Mouse (Mus musculus) mature B cell (primary cell): ENCODE data around the gene Klf12.

Experiments used
- in situ Hi-C: fragments of 300-500 bp; cut with MboI; formaldehyde crosslinking; loops from 2 replicates; pipeline ENCODE4 v1.14.3; 2019

The Klf12 gene

GRCm38 (mm10) chr14:100140370-100140769, 144.1 kb downstream of the Klf12 start:
- in situ Hi-C loops = no loop called here

GRCm38 (mm10) chr14:100134304-100134703, 150.2 kb downstream of the Klf12 start:
- in situ Hi-C loops = no loop called here

GRCm38 (mm10) chr14:100132479-100132878, 152.0 kb downstream of the Klf12 start:
- in situ Hi-C loops = no loop called here

GRCm38 (mm10) chr14:100126126-100126525, 158.4 kb downstream of the Klf12 start:
- in situ Hi-C loops = no loop called here

DNA sequence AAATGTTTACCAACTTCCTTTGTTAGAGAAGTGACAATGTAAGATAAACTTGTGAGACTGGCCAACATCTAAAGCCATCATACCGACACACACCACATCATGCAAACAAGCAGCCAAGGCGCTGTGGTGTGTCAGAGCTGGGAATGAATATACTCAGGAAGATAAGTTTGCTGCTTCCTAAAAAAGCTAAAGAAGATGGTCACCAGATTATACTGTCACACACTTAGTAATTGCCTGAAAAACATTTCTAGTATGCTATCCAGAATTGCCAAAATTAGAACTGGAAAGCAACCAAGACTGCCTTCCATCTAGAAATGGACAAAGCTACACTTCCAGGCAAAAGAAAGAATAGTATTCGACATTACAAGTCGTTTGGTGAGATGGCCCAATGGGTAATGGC, 163.4 kb downstream of the Klf12 start:
- in situ Hi-C loops = no loop called here

GRCm38 (mm10) chr14:100119866-100120265, 164.6 kb downstream of the Klf12 start:
- in situ Hi-C loops = no loop called here

DNA sequence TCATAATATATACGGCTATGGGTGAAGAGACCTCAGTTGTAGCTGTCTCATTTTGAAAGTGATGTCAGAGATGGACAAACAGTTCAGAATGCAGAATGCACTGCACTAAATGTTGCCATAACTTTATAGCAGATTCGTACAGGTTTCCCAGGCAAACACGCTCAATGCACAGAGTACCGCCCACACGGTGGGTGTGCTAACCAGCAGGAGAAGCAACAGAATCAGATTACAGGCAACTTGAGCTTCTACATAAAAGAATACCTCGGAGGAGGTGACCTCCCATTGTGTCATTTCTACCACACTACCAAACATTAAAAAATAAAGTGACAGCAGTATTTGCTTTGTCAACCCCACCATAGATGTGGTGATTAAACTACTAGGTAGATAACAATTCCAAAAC, 171.1 kb downstream of the Klf12 start:
- in situ Hi-C loops = no loop called here

GRCm38 (mm10) chr14:100111735-100112134, 172.7 kb downstream of the Klf12 start:
- in situ Hi-C loops = no loop called here

- in situ Hi-C loops = no loop called here
Observed at GRCm38 (mm10) chr14:100109563-100109962, 174.9 kb downstream of the Klf12 start.

DNA sequence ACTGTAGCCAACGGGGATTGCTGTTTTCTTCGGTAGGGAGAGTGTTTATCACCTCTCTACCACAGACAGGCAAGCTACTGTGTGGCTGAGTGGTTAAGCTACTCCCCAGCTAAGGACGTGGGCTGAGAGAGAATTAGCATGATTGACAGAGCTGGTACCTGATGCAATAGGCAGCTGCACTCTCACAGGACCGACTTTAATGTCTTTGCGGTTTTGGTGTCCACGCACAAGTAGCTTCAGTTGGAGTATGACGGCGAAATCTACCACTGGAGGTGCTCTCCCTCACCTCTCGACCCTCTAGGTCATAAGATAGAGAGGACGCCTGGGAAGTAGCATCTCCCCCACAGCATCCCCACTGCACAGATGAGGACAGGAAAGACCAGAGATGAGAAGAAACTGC, 178.9 kb downstream of the Klf12 start:
- in situ Hi-C loops = no loop called here

GRCm38 (mm10) chr14:100104818-100105217, 179.7 kb downstream of the Klf12 start:
- in situ Hi-C loops = no loop called here

GRCm38 (mm10) chr14:100103818-100104217, 180.7 kb downstream of the Klf12 start:
- in situ Hi-C loops = no loop called here

DNA sequence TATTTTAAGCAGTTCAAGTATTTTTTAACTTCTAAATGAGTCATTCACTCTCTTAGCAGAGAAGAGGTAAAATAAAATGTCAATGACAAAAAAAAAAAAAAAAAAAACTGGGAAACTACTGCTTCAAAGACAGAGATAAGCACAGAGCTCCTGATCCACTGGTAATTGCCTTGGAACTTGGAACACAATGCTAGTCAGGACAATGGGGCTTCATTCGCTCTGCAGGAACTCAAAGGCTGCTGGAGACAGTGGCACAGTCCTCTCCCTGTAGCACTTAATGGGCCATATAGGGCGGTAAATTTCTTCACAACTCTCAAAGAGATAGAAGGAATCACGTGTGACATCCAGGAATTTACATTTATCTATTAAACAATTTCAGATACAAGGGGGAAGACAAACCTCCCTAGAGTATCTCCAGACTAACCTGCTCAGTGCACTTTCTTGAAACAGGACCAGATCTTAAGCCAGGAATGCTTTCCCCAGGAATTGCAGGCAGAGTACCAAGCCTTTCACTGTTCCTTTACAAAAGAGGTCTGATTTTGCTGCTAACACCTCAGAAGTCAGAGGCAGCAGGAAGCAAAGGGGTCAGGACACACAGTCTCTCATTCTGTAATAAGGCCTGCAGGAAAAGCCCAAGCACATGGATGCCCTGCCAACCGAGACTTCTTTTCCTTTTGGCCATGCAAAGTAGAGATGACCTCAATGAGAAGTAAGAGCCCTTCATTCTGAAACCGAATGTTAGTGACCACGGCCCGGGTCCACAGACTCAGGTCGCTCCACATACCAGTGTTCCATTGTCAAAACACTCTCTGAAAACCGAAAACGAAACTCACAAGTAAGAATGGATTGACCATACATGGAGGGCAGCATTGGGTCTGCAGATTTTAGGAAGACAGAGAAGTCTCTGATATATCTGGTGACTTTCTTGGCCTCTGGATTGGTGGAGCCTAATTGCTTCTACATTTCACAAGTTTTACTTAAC, 187.0 kb downstream of the Klf12 start:
- in situ Hi-C loops = no loop called here

DNA sequence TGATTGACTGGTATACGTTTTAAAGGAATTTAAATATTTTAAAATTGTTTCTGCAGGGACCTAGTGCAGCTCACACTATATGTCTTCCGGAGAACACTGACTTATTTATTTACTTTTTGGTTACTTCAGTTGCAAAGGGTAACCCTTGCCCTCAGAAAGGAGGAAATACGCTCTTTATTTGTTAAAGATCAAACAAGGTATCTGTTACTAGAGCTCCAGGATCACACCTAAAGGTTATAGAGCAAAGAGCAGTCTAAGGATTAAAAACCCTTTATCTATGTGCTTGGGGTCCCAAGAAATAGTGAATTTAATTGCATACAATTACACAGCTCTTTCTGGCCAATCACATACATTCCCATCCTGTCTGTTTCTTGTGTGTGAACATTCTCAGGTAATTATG, 188.7 kb downstream of the Klf12 start:
- in situ Hi-C loops = no loop called here

- in situ Hi-C loops = no loop called here
Observed at GRCm38 (mm10) chr14:100090517-100090916, 194.0 kb downstream of the Klf12 start.

DNA sequence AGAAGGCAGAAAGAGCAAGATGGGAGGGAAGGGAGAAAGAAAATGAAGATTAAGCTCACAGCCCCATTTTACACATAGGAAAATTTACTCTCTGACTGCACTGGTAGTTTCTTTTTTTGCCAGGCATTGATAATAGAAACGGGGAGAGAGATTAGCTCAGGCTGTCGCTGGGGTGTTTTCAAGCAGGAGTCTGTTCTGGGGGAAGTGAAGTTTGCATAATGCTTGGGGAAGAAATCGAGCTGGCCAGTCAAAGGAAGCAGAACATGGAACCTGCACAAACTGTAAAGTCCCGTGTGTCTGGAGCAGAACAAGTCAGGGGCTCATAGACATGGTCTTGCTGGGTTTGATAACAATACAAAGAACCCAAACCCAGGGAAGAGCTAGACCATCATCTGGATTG, 204.9 kb downstream of the Klf12 start:
- in situ Hi-C loops = no loop called here

GRCm38 (mm10) chr14:100072431-100073195, 211.9 kb downstream of the Klf12 start:
- in situ Hi-C loops = no loop called here

DNA sequence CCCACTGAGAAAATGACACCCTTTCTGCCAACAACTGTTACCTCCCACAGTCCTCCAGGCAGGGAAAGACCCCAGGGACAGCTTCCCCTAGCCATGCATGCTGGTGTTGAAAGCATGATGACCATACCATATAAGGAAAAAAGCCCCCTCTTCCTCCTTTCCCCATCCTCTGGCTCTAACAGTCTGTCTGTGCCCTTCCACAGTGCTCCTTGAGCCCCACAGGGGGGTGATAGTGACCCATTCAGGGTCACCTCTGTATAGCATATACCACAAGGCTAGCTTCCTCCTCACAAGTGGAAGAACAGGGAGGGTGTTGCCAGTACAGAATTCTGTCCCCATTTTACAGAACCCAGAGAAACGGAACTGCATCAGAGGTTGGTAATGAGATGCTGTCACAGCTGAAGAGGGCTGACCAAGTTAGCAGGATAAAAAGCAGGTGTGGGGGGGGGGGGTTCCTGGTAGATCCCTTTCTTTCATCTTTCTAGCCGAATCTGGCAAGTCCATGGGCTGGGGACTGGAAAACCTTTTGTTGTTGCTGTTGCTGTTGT, 214.9 kb downstream of the Klf12 start:
- in situ Hi-C loops = no loop called here

DNA sequence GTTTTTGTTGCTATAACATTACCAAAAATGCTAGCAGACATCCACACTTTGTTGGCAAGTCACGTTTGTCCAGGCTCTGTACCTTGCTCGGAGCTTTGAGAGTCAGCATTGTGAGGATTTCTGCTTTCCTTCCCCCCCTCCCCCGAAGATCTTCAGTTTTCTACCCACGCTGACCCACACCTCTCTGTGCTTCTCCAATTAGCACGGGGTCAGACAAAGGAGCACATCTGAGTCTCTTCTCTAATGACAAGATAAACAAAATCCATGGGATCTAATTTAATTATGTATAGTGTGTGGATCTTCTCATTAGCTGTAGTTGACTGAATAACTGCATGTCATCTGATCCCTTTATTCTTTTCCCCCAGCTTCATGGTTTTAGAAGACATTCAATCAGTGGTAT, 215.8 kb downstream of the Klf12 start:
- in situ Hi-C loops = no loop called here

DNA sequence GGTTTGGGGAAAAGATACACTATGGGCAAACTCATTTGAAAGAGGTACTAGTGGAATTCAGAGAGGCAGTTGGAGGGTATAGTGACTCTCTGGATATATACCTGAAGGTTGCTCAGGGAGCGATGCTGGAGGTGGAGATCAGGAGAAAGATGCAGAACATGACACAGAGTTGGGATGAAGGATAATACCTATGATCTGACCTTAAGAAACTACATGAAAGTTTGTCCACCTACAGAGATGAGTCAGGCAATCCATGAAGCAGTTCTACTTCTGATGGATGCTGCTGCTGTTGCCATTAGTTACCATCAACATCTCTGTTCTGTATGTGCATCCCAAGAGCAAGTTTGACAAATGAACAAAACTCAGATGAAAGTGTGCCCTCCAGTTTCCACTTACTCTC, 222.0 kb downstream of the Klf12 start:
- in situ Hi-C loops = no loop called here

GRCm38 (mm10) chr14:100054150-100054549, 230.3 kb downstream of the Klf12 start:
- in situ Hi-C loops = no loop called here

- in situ Hi-C loops = no loop called here
Observed at GRCm38 (mm10) chr14:100053456-100053855, 231.0 kb downstream of the Klf12 start.

DNA sequence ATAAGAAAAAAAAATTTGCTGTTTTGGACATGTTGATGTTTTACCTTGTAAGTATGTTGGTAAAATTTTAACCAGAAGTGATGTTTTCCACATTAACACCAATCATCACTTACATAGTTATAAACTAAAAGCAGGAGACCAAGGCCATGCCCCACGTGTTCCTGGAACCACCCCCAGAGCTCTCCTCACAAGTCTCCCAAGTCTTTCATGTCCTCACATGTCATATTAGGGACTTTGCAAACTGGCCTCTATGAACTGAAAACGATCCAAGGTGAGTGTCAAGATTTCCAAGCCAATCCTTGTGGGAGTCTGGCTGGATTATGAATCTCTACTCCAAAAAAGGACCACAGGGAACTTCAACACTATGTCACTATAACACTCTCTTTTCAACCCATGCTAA, 231.6 kb downstream of the Klf12 start:
- in situ Hi-C loops = no loop called here
